Mouse (Mus musculus) layer of hippocampus, postnatal 25 days (tissue): ENCODE measurements around the gene Ebp. TPM values are rescaled to one million over a fixed set of nuclear protein-coding genes. Genes with fewer than 3 reads are reported as not detected.
A peak's percentile ranks its signal among the peaks of the same experiment; 100 is the strongest.

Source experiments
- DNase-seq, 2 experiments: peaks; one replicate each; pipeline ENCODE4 v3.0.0; 2022; ENCODE audit warnings: mixed read lengths in 2 of 2, low spot score in 1 of 2; ENCODE audit errors: extremely low spot score in 1 of 2
- total RNA-seq, 2 experiments: library from RNA; stranded (reverse); gene quantifications; 2 replicates each; pipeline ENCODE4 v1.2.3; 2021

Gene Ebp
- 10 to 100 TPM; 36.1 to 38.4 TPM for total RNA-seq

DNA sequence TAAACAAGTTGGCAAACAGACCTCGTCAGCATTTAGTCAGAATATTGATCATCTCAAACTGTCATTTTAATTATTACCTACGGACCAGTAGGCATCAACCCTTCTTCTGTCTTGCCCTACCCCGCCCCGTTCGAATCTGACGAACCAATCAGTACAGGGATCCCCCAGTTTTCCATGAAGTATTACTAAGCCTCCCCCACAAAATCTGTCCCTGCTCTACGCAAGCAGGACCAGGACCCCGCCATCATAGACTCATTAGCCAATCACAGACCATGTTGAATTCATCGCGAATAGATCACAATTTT, at the start of gene Ebp:
Gene Ebp, minus strand, starts transcription at position 94 of the 305 bp plus-strand sequence.
- DNase-seq = peak; percentile 17 to 29

- no peak for DNase-seq
Measured at GRCm38 (mm10) chrX:8238804-8239395, 45.6 kb upstream of the Ebp start.

DNA sequence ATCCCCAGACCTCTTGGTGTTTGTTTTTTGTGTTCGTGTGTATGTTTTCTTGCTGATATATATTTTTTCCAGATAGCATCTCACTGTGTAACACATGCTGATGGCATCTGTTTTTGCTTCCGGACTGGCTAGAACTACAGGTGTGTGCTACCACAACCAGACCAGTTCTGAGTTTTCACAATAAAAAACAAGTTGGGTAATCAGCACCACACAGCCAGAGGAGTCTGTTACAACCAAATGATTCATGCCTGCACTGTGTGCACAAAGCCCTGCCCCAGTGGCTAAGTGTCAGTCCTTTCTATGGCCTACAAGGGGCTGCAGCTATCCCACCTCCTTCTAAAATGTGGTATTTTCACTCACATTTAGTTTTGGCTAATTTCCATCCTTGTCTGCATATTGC, 43.4 kb upstream of the Ebp start:
- no peak for DNase-seq

DNA sequence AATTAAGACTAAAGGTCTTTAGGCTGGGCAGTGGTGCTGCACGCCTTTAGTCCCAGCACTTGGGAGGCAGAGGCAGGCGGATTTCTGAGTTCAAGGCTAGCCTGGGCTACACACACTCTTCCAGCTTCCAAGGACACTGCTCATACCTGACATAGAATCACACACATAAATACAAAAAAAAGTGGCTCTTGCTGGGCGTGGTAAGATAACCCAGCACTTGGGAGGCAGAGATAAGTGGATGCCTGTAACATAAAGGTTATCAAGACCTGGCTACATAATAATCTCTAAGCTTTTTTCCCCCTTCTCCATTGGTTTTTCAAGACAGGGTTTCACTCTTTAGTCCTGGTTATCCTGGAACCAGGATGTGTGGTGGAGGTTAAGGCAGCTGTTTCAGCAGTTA, 40.3 kb upstream of the Ebp start:
- DNase-seq = no peak

- DNase-seq = no peak
Measured at GRCm38 (mm10) chrX:8230272-8230671, 37.0 kb upstream of the Ebp start.

- DNase-seq = no peak
Measured at GRCm38 (mm10) chrX:8223473-8223872, 30.2 kb upstream of the Ebp start.

GRCm38 (mm10) chrX:8222678-8223421, 29.5 kb upstream of the Ebp start:
- DNase-seq = no peak

GRCm38 (mm10) chrX:8222296-8222677, 29.0 kb upstream of the Ebp start:
- peak in 1 of 2 experiments; percentile 26 for DNase-seq

DNA sequence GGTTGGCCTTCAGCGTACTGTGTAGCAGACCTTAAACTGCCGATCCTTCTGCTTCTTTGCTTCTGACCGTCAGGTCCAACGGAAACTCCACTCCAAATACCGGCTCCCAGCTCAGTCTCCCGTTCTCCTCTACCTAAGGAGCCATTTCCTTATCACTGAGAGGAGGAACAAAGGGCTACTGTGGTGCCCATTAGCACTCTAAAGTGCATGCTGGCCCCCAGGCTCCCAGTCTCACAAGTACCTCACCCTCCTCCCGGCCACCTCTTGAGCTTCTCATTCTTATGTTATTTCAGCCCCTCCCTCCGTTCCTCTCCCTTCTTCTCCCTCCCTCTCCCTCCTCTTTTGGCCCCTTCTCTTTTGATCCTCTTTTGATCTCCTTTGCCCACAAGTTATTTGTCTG, 26.3 kb upstream of the Ebp start:
- DNase-seq = no peak

GRCm38 (mm10) chrX:8218114-8218513, 24.8 kb upstream of the Ebp start:
- no peak for DNase-seq

DNA sequence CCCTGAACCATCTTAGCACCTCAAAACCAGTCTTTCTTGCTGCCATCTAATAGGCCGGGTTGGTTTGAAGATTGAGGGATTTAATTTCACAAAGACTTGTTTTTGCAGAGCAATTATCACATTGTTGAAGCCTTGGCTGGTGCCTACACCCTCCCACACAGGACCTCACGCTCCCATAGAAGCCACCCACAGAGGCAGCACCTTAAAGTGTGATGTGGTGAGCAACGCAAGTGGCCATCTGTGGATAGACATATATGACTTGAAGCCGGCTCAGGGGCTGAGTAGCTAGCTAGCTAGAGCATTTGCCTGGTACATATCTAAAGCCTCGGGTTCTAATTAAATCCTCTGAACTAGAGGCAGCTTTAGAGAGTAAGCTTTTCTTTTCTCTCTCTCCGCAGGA, 24.1 kb upstream of the Ebp start:
- DNase-seq = no peak

- DNase-seq = no peak
Measured at GRCm38 (mm10) chrX:8211490-8212207, 18.3 kb upstream of the Ebp start.

GRCm38 (mm10) chrX:8209720-8210119, 16.4 kb upstream of the Ebp start:
- DNase-seq = no peak

GRCm38 (mm10) chrX:8207224-8207623, 13.9 kb upstream of the Ebp start:
- no peak for DNase-seq

- no peak for DNase-seq
Measured at GRCm38 (mm10) chrX:8206694-8207197, 13.4 kb upstream of the Ebp start.

GRCm38 (mm10) chrX:8206015-8206693, 12.8 kb upstream of the Ebp start, which contains the start of gene Porcn:
TSS of gene Porcn (minus strand) at chrX:8206525.
- peak; percentile 66 to 69 for DNase-seq

DNA sequence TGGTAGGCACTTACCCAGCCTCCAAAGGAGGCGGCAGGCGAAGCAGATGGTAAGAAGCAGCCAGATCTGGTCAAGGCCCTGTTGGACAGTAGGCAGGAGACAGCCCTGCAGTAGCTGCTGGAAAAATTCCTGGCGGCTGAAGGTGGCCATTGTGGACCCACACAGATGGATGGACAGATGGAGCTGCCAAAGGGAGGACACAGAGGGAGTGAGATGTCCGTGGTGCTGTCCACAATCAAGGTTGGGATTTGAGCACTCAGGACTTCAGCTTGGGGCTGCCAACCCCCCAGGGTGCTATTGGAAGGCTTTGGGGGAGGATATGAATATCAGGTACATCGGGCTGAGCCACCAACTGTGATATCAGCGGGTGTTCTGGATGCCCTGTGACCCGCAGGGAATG, 12.2 kb upstream of the Ebp start:
- DNase-seq = no peak

- no peak for DNase-seq
Measured at GRCm38 (mm10) chrX:8205088-8205487, 11.8 kb upstream of the Ebp start.

DNA sequence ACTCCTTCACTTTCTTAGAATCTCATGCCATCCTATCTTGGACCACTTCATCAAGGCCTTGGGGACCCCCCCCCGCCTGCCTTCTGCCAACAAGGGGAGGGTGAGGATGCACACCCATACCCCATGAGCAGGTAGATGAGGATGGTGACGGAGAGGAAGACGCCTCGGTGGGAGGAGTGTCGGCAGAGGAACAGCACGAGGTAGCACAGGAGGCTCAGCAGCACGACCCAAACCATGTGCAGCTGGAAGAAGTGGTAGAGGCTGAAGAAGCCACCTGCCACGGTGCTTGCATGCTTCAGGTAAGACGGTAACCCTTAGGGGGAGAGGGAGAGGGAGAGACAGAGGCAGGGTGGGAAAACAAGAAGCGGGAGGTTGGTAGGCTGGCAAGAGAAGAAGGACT, 10.8 kb upstream of the Ebp start:
- no peak for DNase-seq

DNA sequence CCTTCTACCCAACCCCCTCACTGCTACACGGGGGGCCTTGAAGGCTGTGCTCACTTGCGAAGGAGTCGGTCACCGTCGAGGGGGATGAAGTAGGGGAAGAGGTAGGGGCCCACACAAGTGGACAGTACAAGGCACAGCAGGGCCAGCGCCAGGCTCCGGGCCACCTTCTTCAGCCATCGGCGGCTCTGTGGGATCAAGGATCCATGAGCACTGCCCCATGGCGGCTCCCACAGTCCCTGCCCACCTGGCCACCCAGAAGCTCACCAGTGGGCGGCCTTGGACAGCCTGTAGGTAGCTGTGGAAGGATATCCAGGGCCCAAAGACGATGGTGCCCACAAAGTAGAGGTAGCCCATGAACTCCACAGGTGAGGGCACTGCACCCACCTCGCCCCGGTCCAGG, 9.8 kb upstream of the Ebp start:
- DNase-seq = no peak
